Mouse (Mus musculus) CH12.LX (cell line): ENCODE measurements at regions not wholly inside any gene's neighbourhood (a gene's known extent, or its start where the extent isn't known, plus 50 kb on each side); places are given as distances from the start of the nearest gene placed in this dataset.

Experiments used
- DNase-seq: peaks from one replicate; pipeline ENCODE4 v3.0.0-alpha.2; 2013; ENCODE audit errors: extremely low read depth
- H3K27ac ChIP-seq: 2 replicates; pipeline ENCODE4 v1.5.1; 2012; ENCODE audit warnings: low read depth, mild to moderate bottlenecking, control low read depth, moderate library complexity; ENCODE audit not compliant: insufficient read depth
- H3K27me3 ChIP-seq: replicated peaks from 2 replicates; pipeline ENCODE3; 2012; ENCODE audit warnings: inconsistent platforms
- H3K36me3 ChIP-seq, 2 experiments: replicated peaks in 1 of 2; 2 replicates each; pipeline versions ENCODE3 to v1.6.1; 2012; ENCODE audit warnings: inconsistent platforms in 1 of 2, low read length in 1 of 2, mild to moderate bottlenecking in 1 of 2, mixed read lengths in 1 of 2, moderate library complexity in 1 of 2; ENCODE audit not compliant: control insufficient read depth in 1 of 2, insufficient read depth in 1 of 2
- H3K4me1 ChIP-seq, 2 experiments: 2 replicates each; pipeline ENCODE4 v1.6.1; 2012; ENCODE audit warnings: inconsistent platforms in 1 of 2, moderate library complexity in 1 of 2; ENCODE audit not compliant: insufficient read depth in 2 of 2, control insufficient read depth in 1 of 2
- H3K4me2 ChIP-seq: 2 replicates; pipeline ENCODE4 v1.6.1; 2012; ENCODE audit warnings: low read depth, mild to moderate bottlenecking, control low read depth; ENCODE audit not compliant: poor library complexity, insufficient read depth, severe bottlenecking
- H3K4me3 ChIP-seq, 3 experiments: fragments of 150-350 bp in 1 of 3; sonication (generic) in 1 of 3; replicated peaks in 1 of 3; 2 replicates each; pipeline versions ENCODE3 to v1.5.1; 2011 to 2012; ENCODE audit warnings: low read depth in 2 of 3, low read length in 2 of 3, mild to moderate bottlenecking in 2 of 3, moderate library complexity in 2 of 3, control low read depth in 1 of 3, improper control_type of control experiment in 1 of 3, inconsistent platforms in 1 of 3, mixed read lengths in 1 of 3; ENCODE audit not compliant: poor library complexity in 1 of 3
- H3K79me2 ChIP-seq: replicated peaks from 2 replicates; pipeline ENCODE4 v1.6.1; 2012; ENCODE audit warnings: mild to moderate bottlenecking, moderate library complexity; ENCODE audit not compliant: control insufficient read depth, poor library complexity, insufficient read depth, severe bottlenecking; ENCODE audit errors: extremely low read depth
- H3K9ac ChIP-seq: 2 replicates; pipeline ENCODE4 v1.6.1; 2012; ENCODE audit warnings: low read depth, mild to moderate bottlenecking, control low read depth, moderate library complexity; ENCODE audit not compliant: insufficient read depth
- H3K9me3 ChIP-seq: replicated peaks from 2 replicates; pipeline ENCODE3; 2012; ENCODE audit warnings: low read length, inconsistent platforms, mixed read lengths
- CHD2 ChIP-seq: IDR thresholded peaks from 2 replicates; pipeline ENCODE4 v1.6.1; 2011; ENCODE audit warnings: low read length, improper control_type of control experiment
- HCFC1 ChIP-seq: IDR thresholded peaks from 2 replicates; pipeline ENCODE4 v1.6.1; 2012; ENCODE audit warnings: low read depth, mild to moderate bottlenecking, inconsistent platforms, low read length, improper control_type of control experiment
- MAFK ChIP-seq: IDR thresholded peaks from 2 replicates; pipeline ENCODE4 v1.6.1; 2011; ENCODE audit warnings: low read length, improper control_type of control experiment; ENCODE audit not compliant: insufficient replicate concordance
- MXI1 ChIP-seq: IDR thresholded peaks from 2 replicates; pipeline ENCODE4 v1.6.1; 2011; ENCODE audit warnings: mild to moderate bottlenecking, low read depth, low read length, improper control_type of control experiment
- NRF1 ChIP-seq: IDR thresholded peaks from 2 replicates; pipeline ENCODE4 v1.6.1; 2014; ENCODE audit warnings: low read depth, mild to moderate bottlenecking, inconsistent platforms, low read length, improper control_type of control experiment, moderate library complexity
- PAX5 ChIP-seq: IDR thresholded peaks from 2 replicates; pipeline ENCODE4 v1.6.1; 2012; ENCODE audit warnings: low read length, inconsistent platforms, mixed read lengths
- POLR2A ChIP-seq: IDR thresholded peaks from 2 replicates; pipeline ENCODE4 v1.6.1; 2011; ENCODE audit warnings: low read depth, mild to moderate bottlenecking, improper control_type of control experiment, low read length
- POLR2AphosphoS2 ChIP-seq: IDR thresholded peaks from 2 replicates; pipeline ENCODE4 v1.6.1; 2011; ENCODE audit warnings: low read depth, low read length, improper control_type of control experiment
- SMC3 ChIP-seq: IDR thresholded peaks from 2 replicates; pipeline ENCODE4 v1.6.1; 2011; ENCODE audit warnings: low read depth, low read length, improper control_type of control experiment
- TBP ChIP-seq: conservative IDR thresholded peaks from 2 replicates; pipeline ENCODE4 v1.6.1; 2011; ENCODE audit warnings: low read depth, low read length, improper control_type of control experiment
- TCF12 ChIP-seq: IDR thresholded peaks from 2 replicates; pipeline ENCODE4 v1.6.1; 2014; ENCODE audit warnings: low read depth, mild to moderate bottlenecking, inconsistent platforms, low read length, improper control_type of control experiment
- UBTF ChIP-seq: IDR thresholded peaks from 2 replicates; pipeline ENCODE4 v1.6.1; 2012; ENCODE audit warnings: low read depth, mild to moderate bottlenecking, inconsistent platforms, low read length, improper control_type of control experiment, moderate library complexity
- USF2 ChIP-seq: conservative IDR thresholded peaks from 2 replicates; pipeline ENCODE4 v1.6.1; 2011; ENCODE audit warnings: low read depth, low read length, improper control_type of control experiment
- ZC3H11A ChIP-seq: IDR thresholded peaks from 2 replicates; pipeline ENCODE4 v1.6.1; 2012; ENCODE audit warnings: low read depth, mild to moderate bottlenecking, inconsistent platforms, low read length, improper control_type of control experiment
- ZKSCAN1 ChIP-seq: IDR thresholded peaks from 2 replicates; pipeline ENCODE4 v1.6.1; 2012; ENCODE audit warnings: low read depth, inconsistent platforms, low read length, improper control_type of control experiment, borderline replicate concordance
- ZMIZ1 ChIP-seq: IDR thresholded peaks from 2 replicates; pipeline ENCODE4 v1.6.1; 2012; ENCODE audit warnings: low read depth, mild to moderate bottlenecking, inconsistent platforms, low read length, improper control_type of control experiment
- dilution Hi-C: fragments of 300-500 bp; cut with MboI; formaldehyde crosslinking; loops from 2 replicates; pipeline ENCODE4 v1.14.3; 2020; ENCODE audit warnings: low sequenced_read_pairs; ENCODE audit not compliant: extremely low pct_unique_long_range_greater_than_20kb, extremely low pct_ligation_motif_present
- in situ Hi-C: fragments of 300-500 bp; cut with MboI; formaldehyde crosslinking; loops from 3 replicates; pipeline ENCODE4 v1.14.3; 2019; ENCODE audit warnings: low sequenced_read_pairs, low pct_ligation_motif_present, low pct_unique_long_range_greater_than_20kb, mixed read lengths

DNA sequence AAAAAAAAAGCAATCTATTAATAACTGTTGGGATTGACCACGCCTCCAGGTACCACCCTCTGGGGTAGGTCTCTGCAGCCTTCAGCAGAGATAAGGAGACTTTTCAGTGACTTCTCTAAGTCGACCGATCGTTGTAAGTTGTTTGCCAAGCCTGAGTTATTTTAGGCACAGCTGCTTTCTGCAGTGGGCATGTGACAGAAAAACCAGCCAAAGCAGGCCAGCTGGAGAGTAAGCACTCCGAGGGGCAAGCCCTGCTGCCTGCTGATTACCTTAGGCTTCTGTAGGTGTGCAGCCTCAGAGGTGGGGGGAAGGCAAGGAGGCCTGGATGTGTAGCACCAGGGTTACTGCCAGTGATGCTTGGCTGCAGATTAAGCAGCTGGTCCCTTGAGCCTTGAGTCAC, 246.0 kb downstream of the Cd83 start:
- Histone ChIP-seq H3K27me3 (no peaks in the 10 kb centered on the region), H3K79me2 (no peaks in the 10 kb centered on the region), H3K4me3 (no peak overlapping the region), H3K27ac (no peak overlapping the region), H3K4me1 (peaks cover 6 to 33% of the 10 kb centered on the region in 2 experiments), H3K9ac (no peak overlapping the region), H3K4me2 (no peak overlapping the region), H3K9me3 (no peaks in the 10 kb centered on the region), H3K36me3 (no peaks in the 10 kb centered on the region)
- dilution Hi-C loops: no loop called here
- in situ Hi-C loops: no loop called here
- TF ChIP-seq TCF12 (no peak), POLR2AphosphoS2 (no peak), UBTF (no peak), PAX5 (no peak), USF2 (no peak), HCFC1 (no peak), ZKSCAN1 (no peak), NRF1 (no peak), TBP (no peak), ZC3H11A (no peak), POLR2A (no peak)
- DNase-seq: peak; percentile 10

DNA sequence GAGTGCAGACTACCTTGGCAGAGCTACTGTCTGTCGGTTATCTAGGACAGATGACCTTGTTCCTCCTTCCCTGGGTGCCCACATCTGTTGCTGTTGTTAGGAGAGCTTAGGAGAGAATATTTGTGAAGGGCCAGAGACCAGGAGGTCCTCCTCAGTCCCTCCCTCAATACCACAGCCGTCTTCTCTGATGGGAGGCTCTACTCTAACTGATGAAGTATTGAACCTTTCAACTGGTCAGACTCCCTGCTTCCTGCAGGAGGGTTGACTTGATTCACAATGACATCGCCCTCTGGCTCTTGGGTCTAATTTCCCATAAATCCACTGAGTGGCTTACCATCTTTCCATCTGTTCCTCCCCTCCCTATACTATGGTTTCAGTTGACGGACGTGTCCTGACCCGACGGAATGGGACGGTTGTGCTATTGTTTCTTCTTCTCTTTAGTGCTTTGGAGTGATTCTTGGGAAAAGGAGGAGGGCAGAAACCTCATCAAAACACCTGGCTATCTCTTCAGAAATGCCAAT, 253.3 kb downstream of the Cd83 start:
- H3K27me3 ChIP-seq: no peaks in the 10 kb centered on the region
- no peak for DNase-seq
- H3K27ac ChIP-seq: no peak overlapping the region
- H3K79me2 ChIP-seq: no peaks in the 10 kb centered on the region
- dilution Hi-C loops (no loop called here), in situ Hi-C loops (loop anchor here (5.0 kb wide), 1 partner anchor 34 kb away; no protein-coding TSS in a partner anchor)
- no peaks in the 10 kb centered on the region for H3K9me3 ChIP-seq
- no peak overlapping the region for H3K9ac ChIP-seq
- no peak overlapping the region for H3K4me3 ChIP-seq
- no peak for TF ChIP-seq POLR2A
- no peak for TF ChIP-seq USF2
- TF ChIP-seq CHD2: no peak
- no peak for TF ChIP-seq SMC3
- TF ChIP-seq HCFC1: no peak
- no peak for TF ChIP-seq ZMIZ1
- TF ChIP-seq MAFK: no peak
- TF ChIP-seq MXI1: no peak
- H3K4me2 ChIP-seq: no peak overlapping the region
- peaks cover 0 to 9% of the 10 kb centered on the region in 2 experiments; a peak in 2 of 4 replicates for H3K4me1 ChIP-seq
- no peaks in the 10 kb centered on the region for H3K36me3 ChIP-seq
